Mouse (Mus musculus) G1E (cell line): ENCODE measurements around the gene Ccdc106. TPM values are rescaled to one million over a fixed set of nuclear protein-coding genes. Genes with fewer than 3 reads are reported as not detected.

Experiments used
- ATAC-seq: 2 replicates; pipeline ENCODE4 v1.8.0; 2016; ENCODE audit warnings: mild to moderate bottlenecking; ENCODE audit not compliant: insufficient number of reproducible peaks, poor library complexity, low FRiP score, severe bottlenecking; ENCODE audit errors: extremely low read depth
- DNase-seq: peaks from one replicate; pipeline ENCODE4 v3.0.0; 2012; ENCODE audit warnings: low spot score
- H3K27me3 ChIP-seq: 2 replicates; pipeline ENCODE4 v1.6.1; 2012; ENCODE audit warnings: mild to moderate bottlenecking, low read length, inconsistent platforms; ENCODE audit not compliant: insufficient read depth
- H3K36me3 ChIP-seq: replicated peaks from 2 replicates; pipeline ENCODE3; 2012; ENCODE audit warnings: mild to moderate bottlenecking, inconsistent platforms
- H3K4me1 ChIP-seq: 2 replicates; pipeline ENCODE4 v1.6.1; 2012; ENCODE audit warnings: low read depth, low read length, inconsistent platforms, mixed read lengths; ENCODE audit not compliant: insufficient read depth
- H3K4me3 ChIP-seq: 2 replicates; pipeline ENCODE4 v1.5.1; 2012; ENCODE audit warnings: low read depth, mild to moderate bottlenecking, inconsistent platforms, low read length, moderate library complexity, mixed read lengths
- H3K9me3 ChIP-seq: replicated peaks from 2 replicates; pipeline ENCODE4 v1.6.1; 2012; ENCODE audit warnings: inconsistent platforms
- CTCF ChIP-seq: IDR thresholded peaks from 2 replicates; pipeline ENCODE4 v1.5.1; 2012; ENCODE audit warnings: low read depth, low read length, inconsistent platforms, mixed read lengths
- GATA1 ChIP-seq: IDR thresholded peaks from 2 replicates; pipeline ENCODE4 v1.6.1; 2012; ENCODE audit warnings: borderline replicate concordance, low read length, inconsistent platforms, mixed read lengths
- GATA2 ChIP-seq: IDR thresholded peaks from 2 replicates; pipeline ENCODE4 v1.6.1; 2012; ENCODE audit warnings: low read depth, low read length, inconsistent platforms, borderline replicate concordance
- POLR2AphosphoS5 ChIP-seq: IDR thresholded peaks from 2 replicates; pipeline ENCODE4 v1.6.1; 2012; ENCODE audit warnings: low read depth, low read length, inconsistent platforms; ENCODE audit not compliant: insufficient replicate concordance
- TAL1 ChIP-seq: conservative IDR thresholded peaks from 2 replicates; pipeline ENCODE4 v1.6.1; 2012; ENCODE audit warnings: low read depth, low read length, inconsistent platforms, mixed read lengths
- polyA plus RNA-seq: library from polyadenylated mRNA; stranded (reverse); fragments of >175 nt; gene quantifications from 2 replicates; pipeline ENCODE4 v1.2.3, GENCODE M21; 2012
- total RNA-seq, 2 experiments: library from RNA; stranded (forward) in 1 of 2; stranded (reverse) in 1 of 2; fragments of 200-1000 nt in 1 of 2; fragments of >200 nt in 1 of 2; fragmentation: Nextera tagmentation in 1 of 2; gene quantifications; 2 replicates each; pipeline ENCODE4 v1.2.3; 2014 to 2017

The Ccdc106 gene
- total RNA-seq (2014; fragmentation: Nextera tagmentation), result 1.7 TPM in 1 of 2 replicates, not detected in the other
- total RNA-seq (2017), result 0.23 TPM in 1 of 2 replicates, not detected in the other
- 0.13 and 0.21 TPM in 2 replicates for polyA plus RNA-seq

GRCm38 (mm10) chr7:5020000-5020681, at the start of gene Ccdc106, which contains the start of gene Zfp865:
TSS of gene Ccdc106 (plus strand) at chr7:5020553.
TSS of gene Zfp865 (plus strand) at chr7:5020376.
- TF ChIP-seq CTCF (no peak), TAL1 (no peak), GATA1 (no peak), GATA2 (no peak), POLR2AphosphoS5 (no peak)
- Histone ChIP-seq H3K4me1 (peaks cover 70% of the 10 kb centered on the region), H3K9me3 (peaks cover 13% of the 10 kb centered on the region), H3K27me3 (no peaks in the 10 kb centered on the region), H3K4me3 (peak within 1 kb of the TSS; percentile 80), H3K36me3 (peaks cover 61% of the 10 kb centered on the region)
- peak; percentile 93 for DNase-seq
- peak; percentile 83 for ATAC-seq

GRCm38 (mm10) chr7:4971068-4971467, 49.3 kb upstream of the Ccdc106 start, which contains the start of gene Sbk3:
TSS of gene Sbk3 (minus strand) at chr7:4971168.
- DNase-seq, result no peak
- Histone ChIP-seq H3K36me3 (no peaks in the 10 kb centered on the region), H3K27me3 (peaks cover 26% of the 10 kb centered on the region), H3K4me3 (no peak within 1 kb of the TSS), H3K9me3 (no peaks in the 10 kb centered on the region), H3K4me1 (peaks cover 2% of the 10 kb centered on the region; the same call in 1 of the 2 replicates)
- TF ChIP-seq POLR2AphosphoS5 (no peak), CTCF (no peak), GATA2 (no peak), TAL1 (no peak), GATA1 (no peak)
- no peak for ATAC-seq

DNA sequence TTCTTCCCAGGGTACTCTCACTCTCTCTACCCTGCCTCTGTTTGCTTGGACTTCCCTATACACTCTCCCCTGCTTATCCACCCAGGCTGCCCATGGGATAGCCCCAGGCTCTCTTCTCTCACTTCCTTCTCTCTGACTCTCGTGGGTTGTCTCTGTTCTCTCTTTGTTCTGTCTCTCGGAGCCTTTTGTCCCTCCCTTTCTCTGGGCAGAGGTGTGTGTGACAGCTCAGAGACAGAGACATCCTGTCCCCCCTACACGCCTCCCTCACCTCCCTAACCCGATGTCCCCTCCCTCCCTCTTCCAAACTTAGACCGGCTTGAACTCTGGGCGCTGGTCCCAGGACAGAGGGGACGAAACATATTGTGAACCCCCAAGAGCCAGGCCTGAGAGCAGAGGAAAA, 48.6 kb upstream of the Ccdc106 start:
- Histone ChIP-seq H3K9me3 (peaks cover under 1% of the 10 kb centered on the region), H3K36me3 (no peaks in the 10 kb centered on the region), H3K27me3 (peaks cover 26% of the 10 kb centered on the region), H3K4me3 (no peak overlapping the region), H3K4me1 (peaks cover 2% of the 10 kb centered on the region; the same call in 1 of the 2 replicates)
- DNase-seq (no peak), ATAC-seq (no peak)
- no peak for TF ChIP-seq GATA2
- TF ChIP-seq GATA1, result no peak
- TF ChIP-seq CTCF, result no peak
- no peak for TF ChIP-seq TAL1
- TF ChIP-seq POLR2AphosphoS5, result no peak

- H3K36me3 ChIP-seq, result no peaks in the 10 kb centered on the region
- H3K9me3 ChIP-seq, result peaks cover 3% of the 10 kb centered on the region
- no peak for DNase-seq
- H3K27me3 ChIP-seq, result peaks cover 24% of the 10 kb centered on the region
- H3K4me1 ChIP-seq, result peaks cover 2% of the 10 kb centered on the region; the same call in 1 of the 2 replicates
- no peak for ATAC-seq
- no peak for TF ChIP-seq GATA2
- TF ChIP-seq TAL1, result no peak
- H3K4me3 ChIP-seq, result no peak overlapping the region
Observed at GRCm38 (mm10) chr7:4972321-4973047, 47.9 kb upstream of the Ccdc106 start.

DNA sequence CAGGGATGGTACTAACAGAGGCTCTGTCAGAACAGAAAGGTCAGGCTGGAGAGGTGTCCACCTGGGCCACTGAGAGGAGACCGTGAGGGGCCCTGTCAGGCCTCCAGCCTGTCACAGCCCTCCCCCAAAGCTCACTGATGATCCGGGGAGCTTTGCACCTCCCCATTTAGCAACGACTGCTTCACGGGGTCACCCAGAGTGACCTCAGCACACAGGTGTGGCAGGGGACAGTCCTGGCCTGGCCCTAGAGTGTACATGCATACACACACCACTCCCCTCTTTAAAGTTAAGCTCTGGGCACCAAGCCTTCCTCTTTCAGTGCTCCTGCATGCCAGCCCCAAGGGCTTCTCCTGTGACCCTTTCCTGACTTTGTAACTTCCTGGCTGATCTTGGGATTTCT, 44.9 kb upstream of the Ccdc106 start:
- peaks cover 18% of the 10 kb centered on the region for H3K27me3 ChIP-seq
- DNase-seq (no peak), ATAC-seq (no peak)
- peaks cover 3% of the 10 kb centered on the region for H3K9me3 ChIP-seq
- H3K4me1 ChIP-seq, result peaks cover 2% of the 10 kb centered on the region; the same call in 1 of the 2 replicates
- H3K36me3 ChIP-seq, result no peaks in the 10 kb centered on the region
- no peak overlapping the region for H3K4me3 ChIP-seq
- TF ChIP-seq TAL1 (no peak), GATA1 (no peak)

DNA sequence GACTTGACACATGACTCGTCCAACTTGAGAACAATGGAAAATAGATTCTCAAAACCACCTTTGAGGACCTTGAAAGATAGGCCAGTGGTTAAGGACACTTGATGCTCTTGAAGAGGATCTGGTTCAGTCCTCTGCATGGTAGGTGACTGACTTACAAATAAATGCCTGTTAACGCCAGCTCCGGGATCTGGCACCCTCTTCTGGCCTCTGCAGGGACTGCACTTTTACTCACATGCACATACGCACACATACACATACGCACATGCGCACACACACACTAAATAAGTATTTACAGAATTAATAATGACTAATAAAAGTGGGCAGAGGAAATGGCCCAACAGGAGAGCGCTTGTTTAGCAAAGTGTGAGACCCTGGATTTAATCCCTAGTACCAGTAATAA, 43.5 kb upstream of the Ccdc106 start:
- peaks cover 12% of the 10 kb centered on the region for H3K27me3 ChIP-seq
- no peak for TF ChIP-seq GATA2
- TF ChIP-seq POLR2AphosphoS5, result no peak
- no peak for TF ChIP-seq CTCF
- no peak for TF ChIP-seq TAL1
- TF ChIP-seq GATA1, result no peak
- DNase-seq, result no peak
- no peak overlapping the region for H3K4me3 ChIP-seq
- H3K36me3 ChIP-seq, result no peaks in the 10 kb centered on the region
- 0 out of 2 replicates have a peak, but pooled peaks cover 2% of the 10 kb centered on the region for H3K4me1 ChIP-seq
- peaks cover 3% of the 10 kb centered on the region for H3K9me3 ChIP-seq
- ATAC-seq, result no peak
